Comparison of ENCODE assay signal across 7 mouse cellular contexts in genomic region chr14:54260196-54260595, GRCm38 (mm10). TPM values are rescaled to one million over a fixed set of nuclear protein-coding genes. Genes with fewer than 3 reads are reported as not detected.
DNase-seq lines count a peak whose midpoint lies in the region; ATAC-seq and TF ChIP-seq lines count a peak whose summit lies in the region.

No protein-coding gene starts in this region.

- H3K4me3 ChIP-seq in lung, postnatal 0 days (ENCODE audit: low read depth, low read length) = peak overlapping the region; percentile 78; the same call in 1 of the 2 replicates
- H3K4me3 ChIP-seq in forebrain, embryonic 12.5 days (replicated peaks) = no peak overlapping the region
- H3K4me3 ChIP-seq in limb, embryonic 11.5 days (ENCODE audit: low read depth, low read length) = peak overlapping the region; percentile 62; the same call in 1 of the 2 replicates
- peak overlapping the region; percentile 73; the same call in 1 of the 2 replicates for H3K4me3 ChIP-seq in stomach, embryonic 15.5 days (replicated peaks)

- 56% methylated on average over 2 of the region's 2 CpGs for WGBS in lung, postnatal 0 days
- WGBS in forebrain, embryonic 12.5 days = 73% methylated on average over 2 of the region's 2 CpGs
- WGBS in limb, embryonic 11.5 days = 81% methylated on average over 2 of the region's 2 CpGs
- 62% methylated on average over 2 of the region's 2 CpGs for WGBS in stomach, embryonic 15.5 days

- peaks cover 15% of the 10 kb centered on the region; the same call in 1 of the 2 replicates for H3K4me1 ChIP-seq in lung, postnatal 0 days (ENCODE audit: insufficient read depth, low read depth, low read length)
- H3K4me1 ChIP-seq in forebrain, embryonic 12.5 days = peaks cover 20% of the 10 kb centered on the region
- H3K4me1 ChIP-seq in limb, embryonic 11.5 days (ENCODE audit: control insufficient read depth, insufficient read depth, low read length) = peaks cover 7% of the 10 kb centered on the region
- peaks cover 9% of the 10 kb centered on the region for H3K4me1 ChIP-seq in stomach, embryonic 15.5 days

- no peaks in the 10 kb centered on the region for H3K27me3 ChIP-seq in lung, postnatal 0 days (replicated peaks; ENCODE audit: insufficient read depth, low read length)
- no peaks in the 10 kb centered on the region for H3K27me3 ChIP-seq in forebrain, embryonic 12.5 days
- H3K27me3 ChIP-seq in limb, embryonic 11.5 days (ENCODE audit: control insufficient read depth, insufficient read depth, low read length) = no peaks in the 10 kb centered on the region
- H3K27me3 ChIP-seq in stomach, embryonic 15.5 days (replicated peaks) = no peaks in the 10 kb centered on the region

- H3K9me3 ChIP-seq in lung, postnatal 0 days (ENCODE audit: low read length) = no peaks in the 10 kb centered on the region
- no peaks in the 10 kb centered on the region for H3K9me3 ChIP-seq in forebrain, embryonic 12.5 days
- H3K9me3 ChIP-seq in limb, embryonic 11.5 days (ENCODE audit: control insufficient read depth, low read length) = no peaks in the 10 kb centered on the region
- no peaks in the 10 kb centered on the region for H3K9me3 ChIP-seq in stomach, embryonic 15.5 days

- no peak for TF ChIP-seq CTCF in lung, postnatal 0 days (IDR thresholded peaks at IDR 0.05)

- TF ChIP-seq EP300 in lung, postnatal 0 days (IDR thresholded peaks at IDR 0.05) = no peak

- no peak overlapping the region for H3K27ac ChIP-seq in lung, postnatal 0 days (ENCODE audit: low read length)
- H3K27ac ChIP-seq in forebrain, embryonic 12.5 days = no peak overlapping the region
- H3K27ac ChIP-seq in limb, embryonic 11.5 days (replicated peaks; ENCODE audit: low read depth, low read length) = no peak overlapping the region
- no peak overlapping the region for H3K27ac ChIP-seq in stomach, embryonic 15.5 days

- H3K4me2 ChIP-seq in lung, postnatal 0 days (replicated peaks; ENCODE audit: low read depth, low read length) = peak overlapping the region; percentile 86
- peak overlapping the region; percentile 79 for H3K4me2 ChIP-seq in forebrain, embryonic 12.5 days
- H3K4me2 ChIP-seq in limb, embryonic 11.5 days (ENCODE audit: low read depth, severe bottlenecking) = peak overlapping the region; percentile 83; the same call in 1 of the 2 replicates
- H3K4me2 ChIP-seq in stomach, embryonic 15.5 days = peak overlapping the region; percentile 76

- H3K9ac ChIP-seq in lung, postnatal 0 days (replicated peaks; ENCODE audit: low read depth) = no peak overlapping the region
- no peak overlapping the region for H3K9ac ChIP-seq in forebrain, embryonic 12.5 days
- no peak overlapping the region for H3K9ac ChIP-seq in limb, embryonic 11.5 days (ENCODE audit: low read length)
- no peak overlapping the region for H3K9ac ChIP-seq in stomach, embryonic 15.5 days

- H3K36me3 ChIP-seq in lung, postnatal 0 days (ENCODE audit: insufficient read depth, low read length) = peaks cover 15% of the 10 kb centered on the region
- H3K36me3 ChIP-seq in forebrain, embryonic 12.5 days (replicated peaks) = 0 out of 2 replicates have a peak, but pooled peaks cover 9% of the 10 kb centered on the region
- peaks cover 2% of the 10 kb centered on the region; the same call in 1 of the 2 replicates for H3K36me3 ChIP-seq in limb, embryonic 11.5 days (ENCODE audit: control insufficient read depth, insufficient read depth, low read length)
- H3K36me3 ChIP-seq in stomach, embryonic 15.5 days = peaks cover 8% of the 10 kb centered on the region

- no peak for DNase-seq in lung, postnatal 0 days (ENCODE audit: low spot score)
- no peak for DNase-seq in lung, postnatal 36 days
- DNase-seq in limb, embryonic 11.5 days (ENCODE audit: low spot score) = no peak
- no peak for DNase-seq in retina, embryonic 14.5 days (ENCODE audit: low spot score)
- DNase-seq in lung, postnatal 25 days (ENCODE audit: low spot score) = no peak

- no peak for ATAC-seq in lung, postnatal 0 days
- ATAC-seq in forebrain, embryonic 12.5 days (ENCODE audit: low FRiP score) = no peak
- no peak for ATAC-seq in limb, embryonic 11.5 days (ENCODE audit: insufficient number of reproducible peaks, low FRiP score, low TSS enrichment, low read depth)
- no peak for ATAC-seq in stomach, embryonic 15.5 days (ENCODE audit: insufficient read depth, low FRiP score, low read depth)

RNA-seq across cellular contexts. Expression of gene Abhd4, which starts 6.2 kb away (rescaled TPM):
- polyA plus RNA-seq in lung, postnatal 0 days (2015; fragmentation: Nextera tagmentation; extraction: Ambion mirVana) = 77.8 and 81.2 TPM in 2 replicates
- 46.3 and 48.5 TPM in 2 replicates for polyA plus RNA-seq in forebrain, embryonic 12.5 days (2016; fragmentation: Nextera tagmentation; extraction: Ambion mirVana)
- polyA plus RNA-seq in limb, embryonic 11.5 days (2014; fragmentation: Nextera tagmentation; extraction: Ambion mirVana) = 38.9 and 40.9 TPM in 2 replicates
- 43.1 and 44.1 TPM in 2 replicates for polyA plus RNA-seq in stomach, embryonic 15.5 days (2015; fragmentation: Nextera tagmentation; extraction: Ambion mirVana)

RNA-seq across cellular contexts. Expression of gene Dad1, which starts 6.3 kb away (rescaled TPM):
- polyA plus RNA-seq in lung, postnatal 0 days (2015; fragmentation: Nextera tagmentation; extraction: Ambion mirVana) = 420 and 466 TPM in 2 replicates
- 234 and 241 TPM in 2 replicates for polyA plus RNA-seq in forebrain, embryonic 12.5 days (2016; fragmentation: Nextera tagmentation; extraction: Ambion mirVana)
- polyA plus RNA-seq in limb, embryonic 11.5 days (2014; fragmentation: Nextera tagmentation; extraction: Ambion mirVana) = 234 and 250 TPM in 2 replicates
- polyA plus RNA-seq in stomach, embryonic 15.5 days (2015; fragmentation: Nextera tagmentation; extraction: Ambion mirVana) = 436 and 440 TPM in 2 replicates

RNA-seq across cellular contexts. Expression of gene Olfr49, which starts 24.5 kb away (rescaled TPM):
- polyA plus RNA-seq in lung, postnatal 0 days (2015; fragmentation: Nextera tagmentation; extraction: Ambion mirVana) = 0.04 TPM in 2 replicates
- polyA plus RNA-seq in forebrain, embryonic 12.5 days (2016; fragmentation: Nextera tagmentation; extraction: Ambion mirVana) = not detected in 2 replicates
- polyA plus RNA-seq in limb, embryonic 11.5 days (2014; fragmentation: Nextera tagmentation; extraction: Ambion mirVana) = not detected in 2 replicates
- not detected in 2 replicates for polyA plus RNA-seq in stomach, embryonic 15.5 days (2015; fragmentation: Nextera tagmentation; extraction: Ambion mirVana)
